Mouse (Mus musculus): ENCODE measurements around the gene Zmynd8.

DNA sequence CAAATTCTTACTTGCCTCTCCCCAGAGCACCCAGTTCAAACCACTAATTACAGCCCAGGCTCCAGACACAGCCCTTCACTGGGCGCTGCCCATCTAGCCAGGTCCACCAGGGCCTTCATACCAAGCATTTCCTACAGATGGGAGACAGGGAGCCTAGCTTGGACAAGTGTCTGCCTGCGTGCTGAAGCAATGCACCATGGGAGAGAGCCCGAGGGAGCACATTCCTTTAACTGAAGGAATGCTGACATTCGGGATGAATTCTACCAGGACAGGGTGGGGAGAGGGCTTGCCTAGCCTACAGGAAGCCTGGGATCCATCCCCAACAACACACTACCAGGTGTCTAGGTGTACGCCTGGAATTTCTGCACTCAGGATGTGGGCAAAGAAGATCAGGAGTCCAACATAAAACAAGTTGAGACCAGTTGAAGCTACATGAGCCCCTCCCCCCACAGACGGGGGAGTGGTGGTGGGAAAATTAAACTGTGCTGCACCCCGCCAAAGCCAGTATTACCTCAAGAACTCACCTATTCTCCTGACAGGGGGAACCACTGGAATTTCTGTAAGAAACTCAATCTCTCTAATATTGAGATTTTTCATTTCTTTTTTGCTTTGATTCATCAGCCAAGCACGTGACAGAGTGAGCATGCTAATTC lies 67.1 kb downstream of the Zmynd8 start:
- TF ChIP-seq POLR2A (IDR thresholded peaks at IDR 0.05; ENCODE audit: borderline replicate concordance, control insufficient read depth, low read depth, low read length) (no peak), CTCF (IDR thresholded peaks at IDR 0.05; ENCODE audit: control insufficient read depth, insufficient read depth, low read length) (no peak)

All from bone marrow, adult 2 months (tissue).